In genomic region chr1:181017212-181017711, GRCm38 (mm10) we compare ENCODE assay signal across 8 mouse cellular contexts. TPM values are rescaled to one million over a fixed set of nuclear protein-coding genes. Genes with fewer than 3 reads are reported as not detected.
DNase-seq lines count a peak whose midpoint lies in the region; ATAC-seq lines count a peak whose summit lies in the region.

No protein-coding gene starts in this region.

- 2% methylated on average over 22 of the region's 22 CpGs for WGBS in hindbrain, embryonic 12.5 days

- peak overlapping the region; percentile 47 for H3K4me3 ChIP-seq in hindbrain, embryonic 12.5 days

- peak; percentile 73 for ATAC-seq in hindbrain, embryonic 12.5 days (ENCODE audit: low FRiP score)

- H3K9me3 ChIP-seq in hindbrain, embryonic 12.5 days (replicated peaks): no peaks in the 10 kb centered on the region

- H3K27ac ChIP-seq in hindbrain, embryonic 12.5 days: no peak overlapping the region

- peak overlapping the region; percentile 51 for H3K9ac ChIP-seq in hindbrain, embryonic 12.5 days

- H3K4me1 ChIP-seq in hindbrain, embryonic 12.5 days: peaks cover 14% of the 10 kb centered on the region

- H3K36me3 ChIP-seq in hindbrain, embryonic 12.5 days: no peaks in the 10 kb centered on the region

- peak overlapping the region; percentile 96 for H3K4me2 ChIP-seq in hindbrain, embryonic 12.5 days (replicated peaks)

- DNase-seq in R1 (ENCODE audit: low read depth, low spot score): peak; percentile 81
- DNase-seq in cerebellum, postnatal 14 days: peak; percentile 86 to 88
- DNase-seq in frontal cortex, postnatal 10 days (ENCODE audit: low spot score in 2 of 2): peak; percentile 58 to 63
- DNase-seq in layer of hippocampus, postnatal 14 days (ENCODE audit: low spot score in 2 of 2): peak; percentile 48 to 59
- DNase-seq in lung, postnatal 10 days: peak; percentile 88
- peak; percentile 82 for DNase-seq in ovary, postnatal 36 days (ENCODE audit: low spot score)
- peak; percentile 90 for DNase-seq in thymus, postnatal 14 days

- H3K27me3 ChIP-seq in hindbrain, embryonic 12.5 days: peaks cover 5% of the 10 kb centered on the region

RNA-seq across cellular contexts. Expression of gene Ephx1, which starts 3.4 kb away (rescaled TPM):
- 2.1 and 2.4 TPM in 2 replicates for polyA plus RNA-seq in hindbrain, embryonic 12.5 days (2016; fragmentation: Nextera tagmentation; extraction: Ambion mirVana)
- 10 to 100 TPM; 19.7 to 28.3 TPM for total RNA-seq in layer of hippocampus, postnatal 14 days (2021)

RNA-seq across cellular contexts. Expression of gene 9130409I23Rik, which starts 33.8 kb away (rescaled TPM):
- 0.10 TPM in 1 of 2 replicates, not detected in the other for polyA plus RNA-seq in hindbrain, embryonic 12.5 days (2016; fragmentation: Nextera tagmentation; extraction: Ambion mirVana)
- total RNA-seq in layer of hippocampus, postnatal 14 days (2021): not detected
